Mouse (Mus musculus) induced T-regulatory cell, adult 2 months (primary cell): ENCODE results near the gene Lsm6.

ENCODE experiments used
- DNase-seq: peaks from one replicate; pipeline ENCODE4 v3.0.0-alpha.2; 2012; ENCODE audit warnings: low read depth

Lsm6 gene

GRCm38 (mm10) chr8:78806006-78806405, 14.9 kb downstream of the Lsm6 start:
- no peak for DNase-seq

- no peak for DNase-seq
Observed at GRCm38 (mm10) chr8:78801201-78801600, 19.7 kb downstream of the Lsm6 start.

- no peak for DNase-seq
Observed at GRCm38 (mm10) chr8:78798671-78799070, 22.3 kb downstream of the Lsm6 start.

GRCm38 (mm10) chr8:78797985-78798384, 23.0 kb downstream of the Lsm6 start:
- no peak for DNase-seq

- no peak for DNase-seq
Observed at GRCm38 (mm10) chr8:78793231-78793630, 27.7 kb downstream of the Lsm6 start.

GRCm38 (mm10) chr8:78776816-78777215, 44.1 kb downstream of the Lsm6 start:
- no peak for DNase-seq

- no peak for DNase-seq
Observed at GRCm38 (mm10) chr8:78771256-78771655, 49.7 kb downstream of the Lsm6 start.

- no peak for DNase-seq
Observed at GRCm38 (mm10) chr8:78770584-78770983, 50.4 kb downstream of the Lsm6 start.

GRCm38 (mm10) chr8:78765556-78765955, 55.4 kb downstream of the Lsm6 start:
- DNase-seq = no peak

- DNase-seq = no peak
Observed at GRCm38 (mm10) chr8:78764976-78765375, 56.0 kb downstream of the Lsm6 start.

GRCm38 (mm10) chr8:78759139-78759538, 61.8 kb downstream of the Lsm6 start:
- no peak for DNase-seq

- no peak for DNase-seq
Observed at GRCm38 (mm10) chr8:78754986-78755385, 66.0 kb downstream of the Lsm6 start.
